Mouse (Mus musculus): ENCODE results near the gene Sipa1l3.

The Sipa1l3 gene

DNA sequence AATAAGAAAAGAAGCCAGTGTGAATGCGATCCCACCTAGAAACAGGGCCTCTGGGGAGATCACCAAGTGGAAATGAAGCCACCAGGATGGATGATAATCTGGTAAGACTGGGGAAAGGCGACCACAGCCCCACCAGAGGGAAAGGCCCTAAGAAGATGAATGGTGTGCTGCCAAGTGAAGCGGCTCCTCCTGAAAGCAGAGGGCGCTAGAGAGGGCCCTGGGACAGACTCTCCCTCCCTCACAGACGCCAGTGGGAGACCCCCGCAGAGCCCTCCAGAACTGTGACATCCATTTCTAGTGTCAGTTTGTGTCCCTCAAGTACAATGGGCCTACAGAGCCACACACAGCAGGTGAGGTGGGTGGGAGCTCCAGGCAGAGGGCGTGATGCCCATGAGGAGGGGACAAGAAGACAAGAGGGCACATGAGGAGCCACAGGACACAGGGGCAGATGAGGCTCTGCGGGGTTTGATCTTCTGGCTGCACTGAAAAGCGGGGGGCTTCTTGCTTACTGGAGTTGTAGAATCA is 181.6 kb downstream of the Sipa1l3 start:
- DNase-seq (ENCODE audit: low read depth, low spot score), result no peak

DNA sequence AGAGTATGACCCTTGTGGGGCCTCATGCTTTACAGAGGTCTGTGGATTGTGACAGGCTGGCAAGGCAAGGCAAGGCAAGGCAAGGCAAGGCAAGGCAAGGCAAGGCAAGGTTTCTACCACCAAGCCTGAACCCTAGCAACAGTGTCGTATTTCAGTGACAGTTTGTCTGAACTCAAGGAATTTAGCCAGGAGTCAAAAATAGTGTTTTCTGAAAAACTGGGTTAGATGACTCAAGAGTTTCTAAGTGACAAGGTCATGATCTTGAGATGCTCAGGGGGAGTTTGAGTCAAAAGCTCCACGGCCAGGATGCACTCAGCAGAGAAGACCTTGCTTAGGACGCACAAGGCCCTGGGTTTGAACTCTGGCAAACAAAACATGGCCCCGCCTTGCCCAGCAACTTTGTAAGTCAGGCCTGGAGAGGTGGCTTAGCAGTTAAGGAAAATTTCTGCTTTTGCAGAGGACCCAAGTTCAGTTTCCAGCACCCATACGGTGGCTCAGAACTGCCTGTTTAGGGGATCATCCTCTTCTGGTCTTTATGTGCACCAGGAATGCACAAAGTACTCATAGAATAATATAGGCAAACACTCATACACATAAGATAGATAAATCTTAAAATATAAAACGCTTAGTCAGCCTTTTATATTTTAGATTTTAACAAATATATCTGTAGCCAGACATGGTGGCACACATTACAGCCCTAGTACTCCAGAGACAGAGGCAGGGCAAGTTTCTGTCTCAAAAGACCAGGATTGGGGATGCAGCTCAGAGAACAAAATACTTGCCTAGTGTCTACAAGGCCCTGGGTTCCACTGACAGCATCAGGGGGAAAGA is 182.4 kb downstream of the Sipa1l3 start:
- DNase-seq (ENCODE audit: low read depth, low spot score), result no peak

DNA sequence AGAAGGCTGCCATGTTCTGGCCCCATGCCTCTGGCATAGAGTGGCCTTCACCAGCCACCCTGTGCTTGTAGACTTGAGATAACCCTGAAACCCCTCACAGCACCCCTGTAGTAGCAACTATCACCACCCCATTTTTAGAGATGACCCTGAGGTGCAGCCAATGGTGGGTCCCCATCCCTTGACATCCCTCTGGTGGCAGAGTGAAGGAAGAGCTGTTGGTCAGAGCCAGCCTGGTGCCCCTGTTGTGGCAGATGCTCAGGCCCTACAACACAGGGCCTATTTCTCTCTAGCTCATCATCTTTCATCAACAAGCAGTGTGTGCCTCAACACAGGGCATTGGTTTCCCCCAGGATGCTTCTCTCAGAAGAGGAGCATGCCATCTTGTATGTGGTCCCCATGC is 183.2 kb downstream of the Sipa1l3 start:
- DNase-seq (ENCODE audit: low read depth, low spot score), result no peak

DNA sequence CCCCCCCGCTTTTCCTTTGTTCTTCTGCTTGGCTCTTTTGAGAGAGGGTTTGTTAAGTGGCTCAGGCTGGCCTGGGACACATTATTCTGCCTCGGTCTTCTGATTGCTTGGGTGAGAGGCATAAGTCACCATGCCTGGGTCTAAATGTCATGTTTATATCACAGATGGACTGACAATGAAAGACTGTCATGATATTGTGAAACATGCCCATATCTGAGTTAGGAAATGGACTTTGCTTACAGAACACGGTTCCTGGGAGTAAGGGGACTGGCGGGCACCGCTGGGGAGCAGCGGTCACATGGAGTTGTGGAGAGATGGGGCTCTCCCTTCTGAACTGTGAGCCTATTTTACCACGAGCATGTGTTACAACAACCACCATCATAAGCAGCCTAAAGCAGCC is 184.3 kb downstream of the Sipa1l3 start:
- no peak for DNase-seq (ENCODE audit: low read depth, low spot score)

DNA sequence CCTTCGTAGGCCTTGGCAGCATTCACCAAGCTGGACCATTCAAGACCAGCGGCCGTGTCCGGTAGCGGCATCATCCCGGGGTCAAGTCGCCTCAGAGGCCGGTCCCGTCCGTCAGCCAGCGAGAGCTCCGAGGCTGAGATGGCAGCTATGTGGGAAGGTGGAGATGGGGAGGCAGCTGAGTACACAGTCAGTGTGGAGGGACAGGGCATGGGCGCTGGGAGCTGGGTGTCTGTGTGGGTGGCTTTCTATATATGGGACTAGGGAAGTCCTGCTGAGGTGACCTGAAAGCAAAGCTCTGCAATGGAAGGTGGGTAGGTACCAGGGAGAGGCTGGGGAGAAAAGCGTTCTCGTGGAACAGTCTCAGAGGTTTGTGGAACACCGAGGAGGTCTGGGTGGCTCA is 189.5 kb downstream of the Sipa1l3 start:
- DNase-seq (ENCODE audit: low read depth, low spot score), result no peak

DNA sequence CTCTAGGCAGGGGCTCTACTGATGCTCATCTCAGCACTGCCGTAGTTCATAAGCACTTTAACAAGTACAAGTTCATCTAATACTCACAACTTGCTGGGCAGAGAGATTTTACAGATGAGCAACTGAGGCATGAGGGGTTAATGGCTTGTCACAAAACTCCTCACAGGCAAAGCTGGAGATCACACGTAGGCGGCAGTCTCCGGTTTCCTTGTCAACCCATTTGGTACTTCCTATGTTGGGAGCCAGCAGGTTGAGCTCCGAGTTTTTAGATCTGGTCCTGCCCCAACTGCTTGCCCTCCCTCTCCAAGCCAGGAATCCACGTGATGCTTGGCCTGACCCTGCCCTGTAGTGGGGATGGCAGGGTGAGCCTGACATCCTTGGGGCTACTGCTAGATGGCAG is 191.4 kb downstream of the Sipa1l3 start:
- no peak for DNase-seq (ENCODE audit: low read depth, low spot score)

GRCm38 (mm10) chr7:29319337-29320307 is 198.8 kb downstream of the Sipa1l3 start:
- DNase-seq (ENCODE audit: low read depth, low spot score), result no peak

- DNase-seq (ENCODE audit: low read depth, low spot score), result no peak
Observed at GRCm38 (mm10) chr7:29318115-29318911, 200.1 kb downstream of the Sipa1l3 start.

DNA sequence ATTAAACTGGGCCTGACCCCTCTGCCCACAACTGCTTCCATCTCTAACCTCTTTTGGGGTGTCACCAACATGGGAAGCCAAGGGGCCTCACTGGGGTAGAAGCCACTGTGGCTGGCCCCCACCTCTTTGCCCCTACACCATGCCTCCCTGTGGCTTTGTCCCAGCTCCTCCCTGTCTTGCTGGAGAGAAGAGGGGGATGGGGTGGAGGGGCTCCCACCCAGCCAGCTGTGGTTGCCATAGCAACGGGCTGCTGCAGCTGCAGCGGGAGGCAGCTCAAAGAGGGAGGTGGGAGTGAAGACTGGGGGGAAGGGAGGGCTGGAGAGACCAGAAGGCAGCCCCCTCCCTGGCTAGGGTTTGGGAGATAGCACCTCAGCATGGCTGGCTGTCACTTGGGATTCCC is 200.9 kb downstream of the Sipa1l3 start:
- no peak for DNase-seq (ENCODE audit: low read depth, low spot score)

GRCm38 (mm10) chr7:29316976-29317375 is 201.5 kb downstream of the Sipa1l3 start:
- no peak for DNase-seq (ENCODE audit: low read depth, low spot score)

DNA sequence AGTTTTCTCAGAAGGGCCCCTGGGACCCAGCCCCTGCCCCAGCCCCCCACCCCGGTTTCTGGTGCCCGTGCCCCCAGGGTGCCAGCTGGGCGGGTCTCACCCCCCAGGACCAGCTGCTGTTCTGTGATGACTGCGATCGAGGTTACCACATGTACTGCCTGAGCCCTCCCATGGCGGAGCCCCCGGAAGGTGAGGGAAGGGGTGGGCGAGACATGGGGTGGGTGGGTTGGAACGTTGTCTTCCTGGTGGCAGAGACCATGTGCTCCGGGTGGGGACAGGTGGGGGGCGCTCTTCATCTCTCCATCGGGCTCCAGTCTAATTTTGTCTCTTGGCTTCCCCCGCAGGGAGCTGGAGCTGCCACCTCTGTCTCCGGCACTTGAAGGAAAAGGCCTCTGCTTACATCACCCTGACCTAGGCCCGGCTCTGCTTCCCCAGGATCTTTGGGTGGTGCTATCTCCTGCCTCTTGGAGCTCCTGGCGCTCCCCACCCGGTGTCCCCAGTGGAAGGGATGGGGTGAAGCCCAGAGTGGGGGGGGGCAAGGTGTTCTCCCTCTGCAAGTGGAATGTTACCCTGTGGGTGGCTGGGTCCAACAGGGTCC is 202.2 kb downstream of the Sipa1l3 start:
- no peak for DNase-seq (ENCODE audit: low read depth, low spot score)

GRCm38 (mm10) chr7:29314844-29315628 is 203.4 kb downstream of the Sipa1l3 start:
- DNase-seq (ENCODE audit: low read depth, low spot score), result no peak

- DNase-seq (ENCODE audit: low read depth, low spot score), result no peak
Observed at GRCm38 (mm10) chr7:29313572-29314261, 204.7 kb downstream of the Sipa1l3 start.

- DNase-seq (ENCODE audit: low read depth, low spot score), result no peak
Observed at GRCm38 (mm10) chr7:29313051-29313450, 205.4 kb downstream of the Sipa1l3 start.

GRCm38 (mm10) chr7:29309749-29310148 is 208.7 kb downstream of the Sipa1l3 start:
- no peak for DNase-seq (ENCODE audit: low read depth, low spot score)

DNA sequence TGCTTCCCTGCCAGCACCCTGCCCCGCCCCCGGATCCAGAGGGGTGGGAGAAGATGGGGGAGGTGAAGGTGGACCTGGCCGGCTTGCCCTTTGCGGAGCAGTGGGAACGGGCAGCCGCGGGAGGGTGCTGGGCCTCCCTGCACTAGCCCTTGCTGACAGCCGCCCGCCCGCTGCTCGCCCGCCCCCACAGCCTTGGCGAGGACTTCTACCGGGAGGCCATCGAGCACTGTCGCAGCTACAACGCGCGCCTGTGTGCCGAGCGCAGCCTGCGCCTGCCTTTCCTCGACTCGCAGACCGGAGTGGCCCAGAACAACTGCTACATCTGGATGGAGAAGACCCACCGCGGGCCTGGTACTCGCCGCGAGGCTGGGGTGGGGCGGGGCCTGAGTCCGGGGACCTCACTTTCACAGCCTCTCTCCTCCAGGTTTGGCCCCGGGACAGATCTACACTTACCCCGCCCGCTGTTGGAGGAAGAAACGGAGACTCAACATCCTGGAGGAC is 209.2 kb downstream of the Sipa1l3 start:
- no peak for DNase-seq (ENCODE audit: low read depth, low spot score)

DNA sequence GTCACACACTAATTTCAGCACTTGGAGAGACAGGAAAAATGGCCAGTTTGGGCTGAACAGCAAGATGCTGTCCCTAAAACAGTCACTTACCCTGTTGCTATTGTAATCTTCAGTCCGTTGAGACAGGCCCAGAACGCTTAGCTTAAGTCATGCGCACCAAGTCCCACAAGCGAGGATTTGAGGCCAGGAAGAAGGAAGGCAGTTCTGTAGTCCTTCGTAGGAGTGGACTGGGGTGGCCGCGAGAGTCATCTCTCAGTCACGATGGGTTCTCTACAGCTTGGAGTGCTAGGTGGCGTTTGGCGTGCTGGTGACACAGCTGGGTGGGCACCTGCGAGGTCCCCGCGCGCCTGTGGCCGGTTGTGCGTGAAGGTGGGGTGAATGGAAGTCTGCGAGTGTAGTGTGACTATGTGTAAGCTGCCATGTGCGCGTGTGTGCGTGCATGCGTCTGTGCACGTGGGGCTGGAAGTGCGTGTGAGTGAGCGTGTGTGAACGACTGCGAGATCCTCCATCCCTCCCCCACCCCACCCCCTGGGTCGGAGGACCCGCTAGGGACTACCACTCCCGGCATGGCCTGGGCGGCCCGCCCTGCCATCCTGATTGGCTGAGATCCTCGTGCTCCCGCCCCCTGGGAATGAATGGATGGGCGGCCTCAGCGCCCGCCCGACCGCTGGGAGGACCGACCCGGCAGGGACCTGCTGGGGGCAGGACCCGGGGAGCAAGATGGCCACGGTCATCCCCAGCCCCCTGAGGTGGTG is 210.9 kb downstream of the Sipa1l3 start:
- peak; percentile 35 for DNase-seq (ENCODE audit: low read depth, low spot score)

DNA sequence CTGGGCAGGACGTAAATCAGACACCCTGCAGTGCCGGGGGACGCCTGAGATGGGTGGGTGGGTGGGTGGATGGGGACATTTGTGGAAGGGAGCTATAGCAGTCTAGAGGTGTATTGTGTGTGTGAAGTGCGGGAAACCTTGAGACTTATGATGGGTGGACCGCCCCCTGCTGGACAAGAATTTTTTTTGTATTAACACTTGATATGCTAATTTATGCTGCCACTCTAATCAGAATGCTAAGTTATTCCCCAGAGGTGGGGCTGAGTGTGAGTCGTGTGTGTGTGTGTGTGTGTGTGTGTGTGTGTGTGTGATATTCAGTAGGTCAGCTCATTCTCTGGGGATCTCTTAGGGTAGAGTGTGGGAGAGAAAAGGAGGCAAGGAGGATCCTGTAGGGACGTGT is 211.8 kb downstream of the Sipa1l3 start:
- no peak for DNase-seq (ENCODE audit: low read depth, low spot score)

- no peak for DNase-seq (ENCODE audit: low read depth, low spot score)
Observed at GRCm38 (mm10) chr7:29306108-29306507, 212.3 kb downstream of the Sipa1l3 start.
